Mouse (Mus musculus) brown adipose tissue, adult 24 weeks (tissue): Measurements from ENCODE around the gene Echs1. TPM values are rescaled to one million over a fixed set of nuclear protein-coding genes. Genes with fewer than 3 reads are reported as not detected.

Source experiments
- H3K27ac ChIP-seq: fragments of 200-500 bp; replicated peaks from 2 replicates; pipeline ENCODE4 v1.5.1; 2012; ENCODE audit warnings: low read depth, mild to moderate bottlenecking, low read length
- H3K4me1 ChIP-seq: fragments of 200-500 bp; 2 replicates; pipeline ENCODE4 v1.6.1; 2012; ENCODE audit warnings: low read length, mixed read lengths; ENCODE audit not compliant: control insufficient read depth, insufficient read depth, insufficient read length
- H3K4me3 ChIP-seq: fragments of 200-500 bp; 2 replicates; pipeline ENCODE4 v1.5.1; 2012; ENCODE audit warnings: low read depth, mild to moderate bottlenecking, low read length, moderate library complexity; ENCODE audit not compliant: insufficient read depth
- polyA plus RNA-seq: library from polyadenylated mRNA; stranded (reverse); fragments of >200 nt; gene quantifications from 2 replicates; pipeline ENCODE4 v1.2.4, GENCODE M21; 2012; ENCODE audit not compliant: missing spikeins, insufficient read depth, insufficient read length

Echs1 gene
- polyA plus RNA-seq, 1 experiment, result 1,018 TPM

- Histone ChIP-seq H3K27ac (no peak overlapping the region), H3K4me1 (peaks cover 3% of the 10 kb centered on the region; the same call in 1 of the 2 replicates)
Measured at GRCm38 (mm10) chr7:140059601-140060000, 56.7 kb downstream of the Echs1 start.

DNA sequence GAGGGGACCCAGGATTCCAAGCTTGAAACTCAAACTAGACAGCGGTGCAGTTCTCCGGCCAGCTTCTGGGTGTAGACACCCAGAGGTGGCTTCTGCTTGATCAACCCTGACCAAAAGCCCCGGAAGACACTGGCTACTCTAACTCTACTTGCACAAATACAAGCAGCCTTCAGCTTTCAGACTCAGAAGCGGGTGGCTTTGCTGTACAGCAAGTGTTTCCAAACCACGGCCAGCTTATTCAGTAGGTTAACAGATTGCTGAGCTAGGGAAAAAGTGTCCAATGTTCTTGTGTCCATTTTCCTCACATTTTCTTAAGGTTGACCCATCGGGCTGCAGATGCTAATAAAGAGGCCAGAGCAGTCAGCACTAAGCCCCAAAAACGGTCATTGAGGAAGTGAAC, 57.7 kb downstream of the Echs1 start:
- Histone ChIP-seq H3K4me3 (peak overlapping the region; percentile 46; the same call in 1 of the 2 replicates), H3K4me1 (peaks cover 3% of the 10 kb centered on the region; the same call in 1 of the 2 replicates), H3K27ac (no peak overlapping the region)

More at GRCm38 (mm10) chr7:140059601-140060000, 56.7 kb downstream of the Echs1 start:
- no peak overlapping the region for H3K4me3 ChIP-seq

DNA sequence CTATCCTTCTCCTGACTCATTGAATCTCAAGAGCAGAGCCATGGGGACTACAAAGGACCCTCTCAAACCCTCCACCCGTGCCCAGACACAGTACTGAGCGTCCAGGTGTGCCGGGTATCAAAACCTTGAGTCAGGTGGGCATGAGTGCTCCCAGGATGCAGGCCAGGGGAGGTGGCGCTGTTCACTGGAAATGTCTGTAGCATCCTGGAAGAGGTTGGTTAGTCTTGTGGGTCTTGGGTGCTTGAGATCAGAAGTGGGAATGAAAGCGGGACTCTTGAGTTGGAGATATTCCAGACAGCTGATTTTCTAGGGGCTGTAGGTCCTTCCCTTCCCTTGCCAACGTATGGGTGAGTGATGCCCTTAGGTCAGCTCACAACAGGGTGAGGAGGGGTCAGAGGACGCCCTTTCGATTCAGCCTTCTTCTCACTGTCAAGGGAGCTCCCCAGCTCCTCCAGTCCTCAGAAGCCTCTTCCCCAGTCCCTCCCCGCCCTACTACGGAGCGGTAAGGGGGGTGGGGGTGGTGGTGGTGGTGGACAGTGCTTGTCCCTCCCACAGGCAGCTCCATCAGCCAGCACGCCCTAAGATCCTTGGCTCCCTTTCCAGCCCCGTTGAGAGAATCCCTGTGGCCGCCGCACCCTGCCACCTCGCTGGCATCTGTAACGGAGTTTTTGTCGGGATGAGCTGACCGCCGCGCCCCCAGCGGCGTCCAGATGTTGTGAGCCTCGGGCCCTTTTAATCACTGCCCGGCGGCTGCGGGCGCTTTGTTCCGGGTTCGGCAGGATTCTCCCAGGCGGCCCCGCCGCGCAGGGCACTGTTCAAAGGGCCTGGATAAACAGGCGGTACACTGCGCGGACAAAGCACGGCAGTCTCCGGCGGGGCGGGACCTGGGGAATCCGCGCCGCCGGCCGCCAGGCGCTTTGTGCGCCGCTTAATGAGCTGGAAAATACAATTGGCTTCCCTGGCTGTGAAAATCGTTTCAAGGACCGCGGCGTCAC, 58.6 kb downstream of the Echs1 start:
- Histone ChIP-seq H3K27ac (no peak overlapping the region), H3K4me1 (peaks cover 3% of the 10 kb centered on the region; the same call in 1 of the 2 replicates), H3K4me3 (peak overlapping the region; percentile 46)

Other genes starting within 250 kb of the Echs1 start
- gene Kndc1, start 221.8 kb downstream of the Echs1 start, polyA plus RNA-seq, result 0.32 TPM in 1 of 2 replicates, not detected in the other
- not detected in 2 replicates for gene Utf1, start 172.7 kb downstream of the Echs1 start, polyA plus RNA-seq
- gene 6430531B16Rik, start 137.7 kb downstream of the Echs1 start, polyA plus RNA-seq, result not detected in 2 replicates
- gene Adam8, start 123.9 kb downstream of the Echs1 start, polyA plus RNA-seq, result 3.0 TPM in 1 of 2 replicates, not detected in the other
- 12.9 and 13.9 TPM in 2 replicates for gene Zfp511, start 80.1 kb downstream of the Echs1 start, polyA plus RNA-seq
- 8.6 and 9.1 TPM in 2 replicates for gene Tubgcp2, start 79.8 kb downstream of the Echs1 start, polyA plus RNA-seq
- not detected in 2 replicates for gene Msx3, start 67.4 kb downstream of the Echs1 start, polyA plus RNA-seq
- gene Caly, start 33.9 kb downstream of the Echs1 start, polyA plus RNA-seq, result not detected in 2 replicates
- not detected in 2 replicates for gene Prap1, start 23.1 kb downstream of the Echs1 start, polyA plus RNA-seq
- gene Fuom, start 14.0 kb downstream of the Echs1 start, polyA plus RNA-seq, result 211 and 236 TPM in 2 replicates
- 45.1 and 45.3 TPM in 2 replicates for gene Paox, start 677 bp downstream of the Echs1 start, polyA plus RNA-seq
- 49.2 and 54.7 TPM in 2 replicates for gene Mtg1, start 21.1 kb upstream of the Echs1 start, polyA plus RNA-seq
- not detected in 2 replicates for gene Sprn, start 38.4 kb upstream of the Echs1 start, polyA plus RNA-seq
- gene Olfr522, start 48.3 kb upstream of the Echs1 start, polyA plus RNA-seq, result not detected in 2 replicates
- gene Olfr523, start 56.7 kb upstream of the Echs1 start, polyA plus RNA-seq, result not detected in 2 replicates
- not detected in 2 replicates for gene Olfr524, start 89.5 kb upstream of the Echs1 start, polyA plus RNA-seq
- gene Cd163l1, start 101.8 kb upstream of the Echs1 start, polyA plus RNA-seq, result not detected in 2 replicates
- not detected in 2 replicates for gene 5830411N06Rik, start 130.8 kb upstream of the Echs1 start, polyA plus RNA-seq
- gene Olfr525, start 204.4 kb upstream of the Echs1 start, polyA plus RNA-seq, result not detected in 2 replicates
- not detected in 2 replicates for gene Olfr527, start 217.5 kb upstream of the Echs1 start, polyA plus RNA-seq
- not detected in 2 replicates for gene Olfr60, start 245.2 kb upstream of the Echs1 start, polyA plus RNA-seq